Mouse (Mus musculus) left cerebral cortex, adult 11 months (tissue): Measurements from ENCODE around the gene Atraid.
A peak's percentile ranks its signal among the peaks of the same experiment; 100 is the strongest.
"Not testable (repeated sequence)": the region's sequence is repeated elsewhere in the genome, so short reads cannot be mapped to it uniquely, and the experiment has no call there.

Experiments
- DNase-seq: peaks from one replicate; pipeline ENCODE4 v3.0.0; 2022; ENCODE audit warnings: low spot score

Gene Atraid

GRCm38 (mm10) chr5:31047848-31048762 is at the start of gene Atraid:
Atraid (plus strand) TSS chr5:31048312.
- DNase-seq = peak; percentile 97

- no peak for DNase-seq
Measured at GRCm38 (mm10) chr5:30999324-30999723, 48.8 kb upstream of the Atraid start.

- no peak for DNase-seq
Measured at GRCm38 (mm10) chr5:31000122-31000521, 48.0 kb upstream of the Atraid start.

- DNase-seq = no peak
Measured at GRCm38 (mm10) chr5:31000993-31001392, 47.1 kb upstream of the Atraid start.

- no peak for DNase-seq
Measured at GRCm38 (mm10) chr5:31001560-31001959, 46.6 kb upstream of the Atraid start.

- DNase-seq = peak; percentile 85
Measured at GRCm38 (mm10) chr5:31004184-31004583, 43.9 kb upstream of the Atraid start.

GRCm38 (mm10) chr5:31012737-31013136 is 35.4 kb upstream of the Atraid start:
- DNase-seq = no peak

- no peak for DNase-seq
Measured at GRCm38 (mm10) chr5:31015913-31016312, 32.2 kb upstream of the Atraid start.

GRCm38 (mm10) chr5:31021790-31022189 is 26.3 kb upstream of the Atraid start:
- DNase-seq = not testable (repeated sequence)

- DNase-seq = no peak
Measured at GRCm38 (mm10) chr5:31022690-31023089, 25.4 kb upstream of the Atraid start.

- DNase-seq = no peak
Measured at GRCm38 (mm10) chr5:31023254-31023653, 24.9 kb upstream of the Atraid start.

GRCm38 (mm10) chr5:31024641-31025040 is 23.5 kb upstream of the Atraid start:
- no peak for DNase-seq

GRCm38 (mm10) chr5:31030926-31031325 is 17.2 kb upstream of the Atraid start:
- no peak for DNase-seq

- no peak for DNase-seq
Measured at GRCm38 (mm10) chr5:31031508-31031907, 16.6 kb upstream of the Atraid start.

- DNase-seq = no peak
Measured at GRCm38 (mm10) chr5:31034669-31035068, 13.4 kb upstream of the Atraid start.

GRCm38 (mm10) chr5:31036556-31036955 is 11.6 kb upstream of the Atraid start:
- DNase-seq = not testable (repeated sequence)

- no peak for DNase-seq
Measured at GRCm38 (mm10) chr5:31038171-31038845, 9.8 kb upstream of the Atraid start.

GRCm38 (mm10) chr5:31046416-31046815 is 1.7 kb upstream of the Atraid start:
- no peak for DNase-seq

GRCm38 (mm10) chr5:31047074-31047473 is 1.0 kb upstream of the Atraid start:
- DNase-seq = no peak

- DNase-seq = peak; percentile 22
Measured at GRCm38 (mm10) chr5:31048763-31049641, 890 bp downstream of the Atraid start, which contains the start of gene Slc5a6. Slc5a6 (minus strand) TSS chr5:31048924.

GRCm38 (mm10) chr5:31050427-31050826 is 2.3 kb downstream of the Atraid start:
- DNase-seq = no peak

- not testable (repeated sequence) for DNase-seq
Measured at GRCm38 (mm10) chr5:31053728-31054127, 5.6 kb downstream of the Atraid start.
